Mouse (Mus musculus) adrenal gland, postnatal 36 days (tissue): ENCODE measurements around the gene Dstyk. TPM values are rescaled to one million over a fixed set of nuclear protein-coding genes. Genes with fewer than 3 reads are reported as not detected.

Source experiments
- DNase-seq, 2 experiments: peaks; one replicate each; pipeline ENCODE4 v3.0.0; 2021; ENCODE audit warnings: mixed read lengths in 1 of 2
- total RNA-seq, 2 experiments: library from RNA; stranded (reverse); gene quantifications; 2 replicates each; pipeline ENCODE4 v1.2.3; 2021

Dstyk gene
- total RNA-seq, 2 experiments from 2014 or later = 22.5 to 23.1 TPM

- DNase-seq = no peak
These were observed 28.2 kb upstream of the Dstyk start for GRCm38 (mm10) chr1:132388813-132389803.

GRCm38 (mm10) chr1:132389886-132390585 lies 27.3 kb upstream of the Dstyk start:
- peak; percentile 45 to 54 for DNase-seq

GRCm38 (mm10) chr1:132390691-132391579 lies 26.4 kb upstream of the Dstyk start, which contains the start of gene Tmcc2:
Tmcc2 (minus strand) TSS chr1:132391281.
- DNase-seq = peak in 1 of 2 experiments; percentile 43

- peak; percentile 77 to 84 for DNase-seq
These were observed 25.8 kb upstream of the Dstyk start for GRCm38 (mm10) chr1:132391580-132392022.

- no peak for DNase-seq
These were observed 24.5 kb upstream of the Dstyk start for GRCm38 (mm10) chr1:132392872-132393271.

- DNase-seq = no peak
These were observed 20.6 kb upstream of the Dstyk start for GRCm38 (mm10) chr1:132396705-132397104.

- no peak for DNase-seq
These were observed 16.8 kb upstream of the Dstyk start for GRCm38 (mm10) chr1:132400538-132400937.

- no peak for DNase-seq
These were observed 15.5 kb upstream of the Dstyk start for GRCm38 (mm10) chr1:132401843-132402242.

- no peak for DNase-seq
These were observed 6.7 kb upstream of the Dstyk start for GRCm38 (mm10) chr1:132410657-132411056.

- peak in 1 of 2 experiments; percentile 7 for DNase-seq
These were observed 962 bp upstream of the Dstyk start for GRCm38 (mm10) chr1:132416244-132416942.

- DNase-seq = no peak
These were observed 438 bp upstream of the Dstyk start for GRCm38 (mm10) chr1:132416943-132417290.

- no peak for DNase-seq
These were observed 2.9 kb downstream of the Dstyk start for GRCm38 (mm10) chr1:132420206-132420605.

- no peak for DNase-seq
These were observed 3.3 kb downstream of the Dstyk start for GRCm38 (mm10) chr1:132420662-132421061.

GRCm38 (mm10) chr1:132422912-132423696 lies 5.7 kb downstream of the Dstyk start:
- no peak for DNase-seq

- no peak for DNase-seq
These were observed 8.2 kb downstream of the Dstyk start for GRCm38 (mm10) chr1:132425600-132425999.

GRCm38 (mm10) chr1:132430818-132431217 lies 13.5 kb downstream of the Dstyk start:
- no peak for DNase-seq

GRCm38 (mm10) chr1:132431716-132432115 lies 14.4 kb downstream of the Dstyk start:
- DNase-seq = peak in 1 of 2 experiments; percentile 16

- DNase-seq = no peak
These were observed 16.0 kb downstream of the Dstyk start for GRCm38 (mm10) chr1:132433349-132433748.

GRCm38 (mm10) chr1:132434032-132434431 lies 16.7 kb downstream of the Dstyk start:
- no peak for DNase-seq

- peak in 1 of 2 experiments; percentile 15 for DNase-seq
These were observed 19.1 kb downstream of the Dstyk start for GRCm38 (mm10) chr1:132436320-132436958.
